Mouse (Mus musculus) gastrocnemius, adult 2 months (tissue): Measurements from ENCODE around the gene Sltm. TPM values are rescaled to one million over a fixed set of nuclear protein-coding genes. Genes with fewer than 3 reads are reported as not detected.
A peak's percentile ranks its signal among the peaks of the same experiment; 100 is the strongest.

Experiments used
- DNase-seq: peaks from one replicate; pipeline ENCODE4 v3.0.0; 2022
- H3K27ac ChIP-seq: fragments of 200-600 bp; 2 replicates; pipeline ENCODE4 v1.8.1; 2022; ENCODE audit warnings: mild to moderate bottlenecking
- H3K4me3 ChIP-seq: fragments of 200-600 bp; 2 replicates; pipeline ENCODE4 v1.8.1; 2022; ENCODE audit warnings: mild to moderate bottlenecking, moderate library complexity
- CTCF ChIP-seq: fragments of 200-600 bp; IDR thresholded peaks from 2 replicates; pipeline ENCODE4 v1.8.1; 2022; ENCODE audit warnings: antibody characterized with exemption, mild to moderate bottlenecking, moderate library complexity
- intact Hi-C: fragments of 180-260 bp; cut with DNase I; formaldehyde crosslinking; loops from one replicate; pipeline ENCODE4 v1.15.1; 2025
- total RNA-seq, 2 experiments: library from RNA; stranded (reverse); gene quantifications; 2 replicates each; pipeline ENCODE4 v1.2.3; 2021

Gene Sltm
- total RNA-seq, 2 experiments from 2014 or later, result 16.9 to 20.9 TPM

DNA sequence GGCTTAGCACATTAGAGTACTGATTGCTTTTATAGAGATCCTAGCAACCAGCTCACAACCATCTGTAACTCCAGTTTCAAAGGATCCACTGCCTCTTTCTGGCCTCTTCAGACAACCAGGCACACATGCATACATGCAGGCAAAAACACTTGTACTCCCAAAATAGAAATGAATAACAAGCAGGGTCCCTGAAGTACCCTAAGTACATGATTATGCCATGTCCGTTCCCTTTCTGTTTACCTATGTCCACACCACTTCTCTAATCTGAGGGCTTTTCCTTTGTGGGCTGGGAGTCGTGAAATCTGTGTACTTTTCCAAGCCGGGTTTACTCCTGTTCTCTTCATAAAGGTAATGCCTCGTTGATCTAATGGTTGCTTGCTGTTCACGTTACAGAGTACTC is 25.1 kb downstream of the Sltm start:
- intact Hi-C loops, result loop anchor here (5.0 kb wide), 2 partner anchors 135 to 155 kb away; no protein-coding TSS in a partner anchor
- no peak for DNase-seq
- H3K4me3 ChIP-seq, result no peak overlapping the region
- no peak for TF ChIP-seq CTCF
- H3K27ac ChIP-seq, result no peak overlapping the region

DNA sequence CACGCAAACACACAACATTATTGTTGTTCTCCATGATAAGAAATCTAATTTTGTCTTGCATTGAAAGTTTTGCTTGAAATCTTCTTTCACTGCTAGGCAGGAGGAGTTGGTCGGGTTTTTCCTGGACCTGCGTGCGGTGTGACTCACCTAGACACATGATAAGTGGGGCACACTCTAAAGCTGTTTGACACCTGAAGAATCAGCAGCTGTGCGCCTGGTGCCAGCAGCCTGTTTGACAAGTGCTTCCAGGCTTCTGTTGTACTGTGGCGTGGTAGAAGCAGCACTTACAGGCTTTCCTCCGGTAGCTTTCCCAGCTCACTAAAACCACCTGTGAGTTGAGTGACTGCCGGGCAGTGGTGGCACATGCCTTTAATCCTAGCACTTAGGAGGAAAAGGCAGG is 27.8 kb downstream of the Sltm start:
- H3K4me3 ChIP-seq, result no peak overlapping the region
- no peak for TF ChIP-seq CTCF
- no peak for DNase-seq
- intact Hi-C loops, result no loop called here
- no peak overlapping the region for H3K27ac ChIP-seq

DNA sequence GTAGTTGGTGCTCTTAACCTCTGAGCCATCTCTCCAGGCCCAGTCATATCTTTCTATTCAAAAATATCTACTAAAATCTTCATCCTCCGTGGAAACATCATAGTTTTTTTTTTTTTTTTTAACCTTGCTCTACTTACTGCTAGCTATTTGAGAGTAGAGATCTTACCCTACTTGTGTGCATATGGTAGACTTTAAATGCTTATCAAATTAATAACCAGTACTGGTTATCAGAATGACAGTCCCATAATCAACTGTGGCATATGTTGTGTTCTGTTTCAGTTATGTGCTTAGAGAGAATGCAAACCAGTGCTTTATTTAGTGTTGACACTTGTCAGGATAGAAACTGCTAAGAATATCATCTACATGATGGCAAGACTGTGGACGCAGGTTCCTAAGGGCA is 35.6 kb downstream of the Sltm start:
- no peak overlapping the region for H3K27ac ChIP-seq
- no peak overlapping the region for H3K4me3 ChIP-seq
- intact Hi-C loops, result no loop called here
- TF ChIP-seq CTCF, result no peak
- DNase-seq, result no peak

DNA sequence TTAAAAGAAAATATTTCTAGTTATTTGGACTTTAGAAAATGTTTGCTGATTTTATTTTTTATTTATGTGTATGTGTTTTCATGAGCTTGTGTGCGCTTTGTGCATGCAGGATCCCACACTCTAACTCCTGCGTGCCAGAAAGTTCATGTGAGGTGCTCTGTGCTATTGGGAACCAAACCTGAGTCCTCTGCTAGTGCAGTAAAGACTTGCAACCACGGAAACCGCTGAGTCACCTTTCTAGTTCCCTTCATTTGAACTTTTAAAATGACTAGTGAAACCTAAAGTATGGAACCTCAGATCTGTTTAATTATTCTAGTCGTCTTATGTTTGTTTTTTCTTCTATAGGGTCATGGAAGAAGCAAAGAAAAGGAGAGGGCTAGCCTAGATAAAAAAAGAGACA is 38.4 kb downstream of the Sltm start:
- TF ChIP-seq CTCF, result no peak
- H3K4me3 ChIP-seq, result no peak overlapping the region
- intact Hi-C loops, result no loop called here
- no peak for DNase-seq
- H3K27ac ChIP-seq, result no peak overlapping the region

DNA sequence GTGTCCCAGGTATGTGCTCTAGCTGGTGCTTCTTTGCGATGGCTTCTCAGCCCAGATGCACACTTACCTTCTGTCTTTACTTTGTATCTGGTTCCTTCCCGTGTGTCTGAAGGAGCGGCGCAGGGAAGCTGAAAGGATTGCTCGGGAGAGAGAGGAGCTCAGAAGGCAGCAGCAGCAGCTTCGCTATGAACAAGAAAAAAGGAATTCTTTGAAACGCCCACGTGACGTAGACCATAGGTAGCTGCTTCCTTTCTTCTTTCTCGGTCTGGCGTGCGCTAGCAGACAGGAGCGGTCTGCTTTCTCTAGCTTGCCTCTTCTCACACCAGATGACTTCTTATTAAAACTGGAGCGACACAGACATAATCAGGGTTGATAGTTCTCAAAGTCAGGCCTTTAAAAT is 42.1 kb downstream of the Sltm start:
- DNase-seq, result no peak
- intact Hi-C loops, result no loop called here
- Histone ChIP-seq H3K4me3 (no peak overlapping the region), H3K27ac (no peak overlapping the region)
- no peak for TF ChIP-seq CTCF

DNA sequence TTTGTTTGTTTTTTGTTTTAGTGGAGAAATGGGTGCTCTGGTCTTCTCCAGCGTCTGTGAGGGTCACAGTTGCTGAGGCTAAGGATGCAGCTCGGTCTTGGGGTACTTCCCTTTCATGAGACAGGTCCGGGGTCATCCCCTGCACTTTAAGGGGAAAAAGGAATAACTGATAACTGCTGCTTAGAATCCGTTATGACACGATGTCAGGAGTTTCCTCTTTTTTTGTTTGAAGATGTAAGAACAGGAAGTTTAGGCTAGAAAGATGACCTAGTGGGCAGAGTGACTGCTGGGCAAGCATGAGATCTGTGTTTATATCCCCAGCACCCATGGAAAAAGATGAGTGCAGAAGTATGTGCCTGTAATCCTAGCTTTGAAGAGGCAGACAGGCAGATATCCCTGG is 42.6 kb downstream of the Sltm start:
- TF ChIP-seq CTCF, result no peak
- no peak for DNase-seq
- Histone ChIP-seq H3K27ac (no peak overlapping the region), H3K4me3 (no peak overlapping the region)
- intact Hi-C loops, result no loop called here

DNA sequence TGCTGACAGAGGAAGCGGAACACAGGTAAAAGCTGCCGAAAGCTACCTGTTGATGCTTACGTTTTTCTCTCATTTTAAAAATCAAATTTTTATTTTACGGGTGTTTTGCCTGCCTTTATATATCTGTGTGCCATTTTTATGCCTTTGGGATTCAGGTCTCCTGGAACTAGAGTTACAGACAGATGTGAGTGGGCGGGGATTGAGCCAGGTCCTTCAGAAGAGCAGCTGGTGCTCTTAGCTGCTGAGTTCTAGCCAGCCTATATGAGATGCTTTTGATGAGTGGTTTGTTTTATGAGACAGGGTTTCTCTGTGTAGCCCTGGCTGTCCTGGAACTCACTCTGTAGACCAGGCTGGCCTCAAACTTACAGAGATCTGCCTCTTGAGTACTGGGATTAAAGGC is 44.6 kb downstream of the Sltm start:
- intact Hi-C loops, result no loop called here
- no peak for TF ChIP-seq CTCF
- DNase-seq, result no peak
- Histone ChIP-seq H3K27ac (no peak overlapping the region), H3K4me3 (no peak overlapping the region)

DNA sequence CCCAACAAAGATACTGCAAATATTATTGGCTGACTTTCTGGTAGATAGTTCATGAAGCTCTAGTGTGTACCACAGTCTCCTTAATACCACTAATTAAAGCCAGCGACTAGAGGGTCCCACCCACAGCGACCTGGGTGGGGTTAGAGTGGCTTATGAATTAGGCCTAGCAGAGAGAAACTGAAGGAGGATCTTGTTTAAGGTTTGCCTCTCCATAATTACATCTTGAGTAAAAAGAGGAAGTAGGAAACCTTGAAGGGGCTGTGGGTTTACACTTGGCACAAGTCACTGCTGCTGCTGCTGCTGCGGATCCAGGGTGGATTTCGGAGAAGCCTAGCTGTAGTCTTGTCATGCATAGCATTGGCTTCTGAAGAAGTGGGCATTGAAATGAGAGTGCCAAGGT is 48.2 kb downstream of the Sltm start:
- no peak overlapping the region for H3K4me3 ChIP-seq
- H3K27ac ChIP-seq, result no peak overlapping the region
- intact Hi-C loops, result no loop called here
- no peak for DNase-seq
- no peak for TF ChIP-seq CTCF

DNA sequence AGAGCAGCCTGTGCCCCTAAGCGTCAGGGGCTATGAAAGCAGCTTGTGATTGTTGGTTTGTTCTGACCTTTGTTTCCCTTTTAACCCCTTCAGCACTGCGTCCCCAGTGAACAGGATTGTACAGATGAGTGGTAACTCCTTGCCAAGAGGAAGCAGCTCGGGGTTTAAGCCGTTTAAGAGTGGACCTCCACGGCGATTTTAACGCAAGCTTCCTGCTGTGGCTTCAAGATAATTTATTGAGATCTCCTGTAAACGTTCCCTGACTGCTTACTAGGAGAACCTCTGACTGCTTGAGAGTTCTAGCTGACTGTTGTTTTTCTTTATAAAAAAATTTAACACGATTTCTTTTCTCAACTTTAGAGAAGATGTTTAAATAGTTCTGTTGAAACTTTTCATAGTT is 48.9 kb downstream of the Sltm start:
- no peak for DNase-seq
- TF ChIP-seq CTCF, result no peak
- intact Hi-C loops, result no loop called here
- H3K4me3 ChIP-seq, result no peak overlapping the region
- H3K27ac ChIP-seq, result no peak overlapping the region

DNA sequence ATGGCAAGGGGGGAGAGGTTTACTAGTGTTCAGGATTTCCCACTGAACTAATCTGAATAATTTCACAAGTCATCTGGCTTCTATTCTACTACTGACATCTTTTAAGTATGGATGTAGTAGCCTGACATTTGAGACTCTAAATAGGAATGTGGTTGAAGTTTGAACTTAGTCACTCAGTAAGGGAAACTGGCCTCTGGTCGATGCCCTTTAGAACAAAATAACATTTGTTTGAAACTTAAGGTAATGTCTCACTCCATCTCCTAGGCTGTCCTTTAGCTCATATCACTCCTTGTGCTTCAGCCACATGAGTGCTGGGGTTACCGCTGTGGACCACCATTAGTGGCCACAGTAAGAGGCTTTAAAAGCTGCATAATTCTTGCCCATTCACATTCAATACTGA is 55.7 kb downstream of the Sltm start:
- H3K4me3 ChIP-seq, result no peak overlapping the region
- no peak for TF ChIP-seq CTCF
- intact Hi-C loops, result no loop called here
- H3K27ac ChIP-seq, result no peak overlapping the region
- DNase-seq, result no peak

DNA sequence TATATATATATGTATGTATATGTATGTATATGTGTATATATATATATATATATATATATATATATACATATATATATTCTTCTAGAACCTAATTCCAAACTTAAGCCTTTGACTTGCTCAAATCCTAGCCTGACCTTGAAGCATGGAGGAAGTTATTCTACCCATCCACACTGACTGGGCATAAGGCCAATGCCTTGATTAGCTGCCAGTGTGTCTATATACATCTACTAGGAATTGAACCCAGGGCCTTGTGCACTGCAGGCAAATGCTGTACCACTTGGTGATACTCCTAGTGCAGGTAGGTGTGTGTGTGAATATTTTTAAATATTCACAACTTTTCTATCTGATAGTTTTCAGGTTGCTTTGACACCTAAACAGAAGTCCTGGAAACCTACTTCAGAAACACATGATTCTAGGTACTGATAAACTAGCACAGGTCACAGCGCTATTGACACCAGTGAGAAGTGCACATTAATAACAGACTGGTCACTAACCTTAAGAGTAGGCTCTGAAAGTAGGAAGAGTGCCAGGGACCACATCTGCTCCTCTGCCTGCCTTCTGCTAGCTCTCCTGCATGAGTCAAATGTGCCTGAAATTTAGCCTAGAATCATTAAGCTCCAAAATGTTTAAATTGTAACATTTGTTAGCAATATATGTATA is 59.8 kb downstream of the Sltm start:
- peak; percentile 29 for DNase-seq
- Histone ChIP-seq H3K27ac (no peak overlapping the region), H3K4me3 (no peak overlapping the region)
- TF ChIP-seq CTCF, result no peak
- intact Hi-C loops, result no loop called here

DNA sequence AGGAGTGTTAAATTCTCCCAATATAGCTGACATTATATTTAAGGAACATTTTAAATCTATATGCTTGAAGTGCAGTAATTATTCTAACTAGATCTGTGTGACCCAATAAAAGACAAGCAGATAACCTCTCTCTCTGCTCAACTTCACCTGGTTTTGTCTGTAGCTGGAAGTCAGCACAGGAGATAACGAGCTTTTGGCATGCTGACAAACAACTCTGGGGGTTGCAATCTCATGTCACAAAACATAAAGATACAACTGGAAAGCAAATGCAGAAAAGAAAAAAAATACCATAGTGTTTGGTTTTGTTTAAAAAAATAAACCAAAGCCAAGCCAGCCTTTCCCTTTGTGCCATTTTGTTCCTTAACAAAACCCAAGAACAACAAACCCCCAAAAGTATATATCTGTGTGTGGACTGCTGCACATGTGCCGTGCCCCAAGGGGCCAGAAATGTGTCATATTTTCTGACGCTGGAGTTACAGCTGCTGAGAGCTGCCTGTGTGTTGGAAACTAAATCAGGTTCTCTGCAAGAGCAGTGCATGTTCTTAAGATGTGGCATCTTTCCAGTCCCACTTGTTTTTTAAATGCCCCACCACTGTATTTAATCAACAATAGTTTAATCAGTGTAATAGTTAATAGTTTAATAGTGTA is 68.6 kb downstream of the Sltm start:
- DNase-seq, result no peak
- H3K4me3 ChIP-seq, result no peak overlapping the region
- no peak for TF ChIP-seq CTCF
- no peak overlapping the region for H3K27ac ChIP-seq
- intact Hi-C loops, result no loop called here

DNA sequence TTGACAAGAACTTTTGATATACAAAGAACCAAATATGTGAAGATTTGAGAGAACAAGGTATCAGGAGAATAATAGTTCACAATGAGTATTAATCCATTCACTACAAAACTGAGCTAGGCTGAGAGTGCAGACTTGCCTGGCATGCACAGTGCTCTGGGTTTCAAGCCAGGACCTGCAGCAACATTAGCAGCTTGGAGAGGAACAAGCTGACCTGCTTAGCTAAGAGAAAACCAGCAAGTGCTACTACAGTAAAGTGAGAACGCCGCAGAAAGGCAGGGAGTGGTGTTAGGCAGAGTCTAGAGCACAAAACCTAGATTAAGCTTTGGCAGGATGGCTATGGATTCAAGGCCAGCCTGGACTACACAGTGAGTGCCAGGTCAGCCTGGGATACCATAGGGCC is 87.2 kb downstream of the Sltm start:
- peak; percentile 68 for DNase-seq
- Histone ChIP-seq H3K27ac (peak overlapping the region; percentile 25), H3K4me3 (no peak overlapping the region)
- no peak for TF ChIP-seq CTCF
- intact Hi-C loops, result no loop called here

DNA sequence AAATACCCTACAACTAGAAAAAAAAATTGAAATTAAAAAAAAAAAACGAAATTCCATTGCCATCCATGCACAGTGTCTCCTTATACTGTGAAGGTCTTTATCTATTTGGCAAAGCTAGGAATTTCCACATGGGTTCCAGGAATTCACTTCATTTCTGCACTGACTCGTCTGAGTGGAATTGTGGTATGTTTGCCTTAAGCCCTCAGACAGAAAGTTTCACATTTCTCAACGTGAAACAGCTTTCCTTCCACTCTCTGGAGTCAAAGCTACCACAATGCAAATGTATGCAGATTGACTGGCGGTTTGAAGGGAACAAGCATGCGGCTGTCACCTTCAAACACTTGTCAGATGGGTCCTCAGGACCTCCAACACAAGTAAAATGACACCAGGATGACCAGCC is 89.1 kb downstream of the Sltm start:
- no peak overlapping the region for H3K4me3 ChIP-seq
- intact Hi-C loops, result no loop called here
- no peak for DNase-seq
- no peak for TF ChIP-seq CTCF
- no peak overlapping the region for H3K27ac ChIP-seq
